Comparison of ENCODE assay signal across 26 mouse cellular contexts in the genomic region with DNA sequence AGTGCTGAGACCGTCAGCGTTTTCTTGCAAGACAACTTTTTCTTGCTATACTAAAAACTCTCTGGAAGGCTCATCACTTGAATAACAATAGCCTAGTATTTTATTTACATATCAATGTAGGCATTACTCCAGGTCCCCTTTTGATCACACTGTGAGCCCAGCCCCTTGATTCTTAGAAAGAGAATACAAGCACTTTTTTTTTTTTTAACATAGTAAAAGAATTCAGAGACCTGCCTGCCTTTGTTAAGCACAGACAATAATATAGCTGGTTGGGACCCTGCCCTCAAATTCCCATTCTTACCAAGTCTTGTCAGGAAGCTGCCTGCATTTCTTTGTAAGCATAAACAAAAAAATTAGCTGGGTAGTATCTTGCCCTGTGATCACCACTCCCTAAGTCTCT. TPM values are rescaled to one million over a fixed set of nuclear protein-coding genes. Genes with fewer than 3 reads are reported as not detected.
"Had no signal": no experiment of that assay in that cellular context is flagged by ENCODE, and none has a peak within 500 bp of the region (broad histone marks: within the 10 kb centered on the region; RNA-seq: fewer than 3 reads in every experiment).

No protein-coding gene starts in this region.

- H3K27me3 ChIP-seq: heart, embryonic 12.5 days; hindbrain, embryonic 12.5 days; hindbrain, embryonic 15.5 days; limb, embryonic 12.5 days had no signal

- H3K9me3 ChIP-seq: heart, embryonic 10.5 days; hindbrain, embryonic 10.5 days; hindbrain, embryonic 12.5 days; hindbrain, embryonic 15.5 days; limb, embryonic 10.5 days; limb, embryonic 12.5 days had no signal

- H3K36me3 ChIP-seq: heart, embryonic 10.5 days; heart, embryonic 12.5 days; hindbrain, embryonic 10.5 days; hindbrain, embryonic 12.5 days; hindbrain, embryonic 15.5 days; limb, embryonic 10.5 days; limb, embryonic 12.5 days had no signal

- H3K4me1 ChIP-seq: heart, embryonic 10.5 days; heart, embryonic 12.5 days; hindbrain, embryonic 10.5 days; hindbrain, embryonic 12.5 days; hindbrain, embryonic 15.5 days; limb, embryonic 10.5 days; limb, embryonic 12.5 days had no signal

- H3K27ac ChIP-seq: gastrocnemius, adult 2 months; heart, adult 2 months; heart, embryonic 10.5 days; hindbrain, embryonic 10.5 days; hindbrain, embryonic 12.5 days; hindbrain, embryonic 15.5 days; hindbrain, postnatal 0 days; layer of hippocampus, adult 2 months; left cerebral cortex, adult 2 months; limb, embryonic 10.5 days; limb, embryonic 12.5 days; liver, embryonic 14.5 days had no signal

- H3K9ac ChIP-seq: heart, embryonic 12.5 days; hindbrain, embryonic 12.5 days; hindbrain, embryonic 15.5 days; limb, embryonic 12.5 days; liver, embryonic 14.5 days had no signal

- H3K4me3 ChIP-seq: gastrocnemius, adult 2 months; heart, adult 2 months; heart, embryonic 10.5 days; heart, embryonic 12.5 days; hindbrain, embryonic 10.5 days; hindbrain, embryonic 12.5 days; hindbrain, embryonic 15.5 days; layer of hippocampus, adult 2 months; left cerebral cortex, adult 2 months; limb, embryonic 10.5 days; limb, embryonic 12.5 days had no signal

- DNase-seq: gastrocnemius, adult 2 months; gastrocnemius, postnatal 10 days; gastrocnemius, postnatal 25 days; heart, adult 2 months; heart, postnatal 10 days; heart, postnatal 4 days; kidney, adult 11 months; kidney, adult 8-10 months; kidney, postnatal 10 days; kidney, postnatal 25 days; kidney, postnatal 4 days; liver had no signal

RNA-seq across cellular contexts. Expression of a gene that starts 4.8 kb away (rescaled TPM):
- total RNA-seq: granulocyte monocyte progenitor cell, adult 5-6 weeks; heart, adult 2 months; heart, postnatal 10 days; heart, postnatal 25 days; heart, postnatal 4 days; hindbrain, postnatal 0 days had no signal
- polyA plus RNA-seq: heart, embryonic 12.5 days; hindbrain, embryonic 10.5 days; hindbrain, embryonic 12.5 days; hindbrain, embryonic 15.5 days; hindbrain, postnatal 0 days; limb, embryonic 10.5 days; limb, embryonic 12.5 days had no signal

RNA-seq across cellular contexts. Expression of a gene that starts 35.7 kb away (rescaled TPM):
- total RNA-seq: layer of hippocampus, postnatal 25 days had no signal
